Mouse (Mus musculus) ES-E14 (cell line): ENCODE measurements around the gene Gnb1. TPM values are rescaled to one million over a fixed set of nuclear protein-coding genes. Genes with fewer than 3 reads are reported as not detected.
A peak's percentile ranks its signal among the peaks of the same experiment; 100 is the strongest.

ENCODE experiments used
- DNase-seq: peaks from one replicate; pipeline ENCODE4 v3.0.0-alpha.2; 2013; ENCODE audit warnings: low read depth, low spot score
- H3K27ac ChIP-seq: 2 replicates; pipeline ENCODE4 v1.5.1; 2012; ENCODE audit warnings: low read depth, mild to moderate bottlenecking, low read length, moderate library complexity, mixed read lengths; ENCODE audit not compliant: poor library complexity, insufficient read depth, severe bottlenecking
- H3K36me3 ChIP-seq: 2 replicates; pipeline ENCODE4 v1.6.1; 2012; ENCODE audit warnings: mild to moderate bottlenecking, low read length, moderate library complexity, mixed read lengths; ENCODE audit not compliant: control insufficient read depth, poor library complexity, insufficient read depth, severe bottlenecking
- H3K4me1 ChIP-seq, 2 experiments: fragments of 150-350 bp in 1 of 2; sonication (generic) in 1 of 2; 2 replicates each; pipeline ENCODE4 v1.6.1; 2012; ENCODE audit warnings: low read length in 2 of 2, mild to moderate bottlenecking in 1 of 2, mixed read lengths in 1 of 2; ENCODE audit not compliant: control insufficient read depth in 2 of 2, insufficient read depth in 2 of 2, poor library complexity in 1 of 2
- H3K4me3 ChIP-seq, 2 experiments: fragments of 150-350 bp in 1 of 2; sonication (generic) in 1 of 2; 2 replicates each; pipeline ENCODE4 v1.5.1; 2012; ENCODE audit warnings: low read length in 2 of 2, low read depth in 1 of 2, mild to moderate bottlenecking in 1 of 2, mixed read lengths in 1 of 2; ENCODE audit not compliant: insufficient read depth in 1 of 2, poor library complexity in 1 of 2, severe bottlenecking in 1 of 2
- H3K9ac ChIP-seq: 2 replicates; pipeline ENCODE4 v1.6.1; 2012; ENCODE audit warnings: low read depth, mild to moderate bottlenecking, low read length, mixed read lengths; ENCODE audit not compliant: poor library complexity, insufficient read depth, severe bottlenecking
- H3K9me3 ChIP-seq: fragments of 150-350 bp; sonication (generic); 2 replicates; pipeline ENCODE4 v1.6.1; 2012; ENCODE audit warnings: low read depth, mild to moderate bottlenecking, low read length; ENCODE audit not compliant: control insufficient read depth, insufficient read depth
- CHD2 ChIP-seq: IDR thresholded peaks from 2 replicates; pipeline ENCODE4 v1.6.1; 2014; ENCODE audit warnings: mild to moderate bottlenecking, low read depth, low read length, inconsistent platforms
- HCFC1 ChIP-seq: IDR thresholded peaks from 2 replicates; pipeline ENCODE4 v1.6.1; 2012; ENCODE audit warnings: low read length, inconsistent platforms, borderline replicate concordance; ENCODE audit not compliant: insufficient read depth
- MAFK ChIP-seq: IDR thresholded peaks from 2 replicates; pipeline ENCODE4 v1.6.1; 2014; ENCODE audit warnings: mild to moderate bottlenecking, low read depth, low read length, inconsistent platforms; ENCODE audit not compliant: insufficient read depth
- ZC3H11A ChIP-seq: IDR thresholded peaks from 2 replicates; pipeline ENCODE4 v1.6.1; 2012; ENCODE audit warnings: low read depth, mild to moderate bottlenecking, inconsistent platforms, low read length, borderline replicate concordance
- ZNF384 ChIP-seq: IDR thresholded peaks from 2 replicates; pipeline ENCODE4 v1.6.1; 2012; ENCODE audit warnings: low read depth, low read length, inconsistent platforms
- in situ Hi-C, 2 experiments: fragments of 600-800 bp; cut with MboI; formaldehyde crosslinking; loops; one replicate each; pipeline ENCODE4 v1.15.1; 2025; ENCODE audit warnings: low sequenced_read_pairs in 2 of 2, inconsistent platforms in 1 of 2; ENCODE audit not compliant: unreplicated experiment in 2 of 2
- total RNA-seq: library from RNA; depleted of rRNA; stranded (reverse); fragments of 300-350 nt; gene quantifications from 2 replicates; pipeline ENCODE4 v1.2.3, GENCODE M21; 2012

Gnb1 gene
- total RNA-seq, 1 experiment, result 156 TPM

- H3K27ac ChIP-seq, result no peak overlapping the region
- in situ Hi-C loops, result no loop called here
- TF ChIP-seq ZC3H11A (peak; percentile 74; the same call in 1 of the 2 replicates), ZNF384 (no peak), CHD2 (no peak), MAFK (no peak), HCFC1 (no peak)
- no peaks in the 10 kb centered on the region for H3K9me3 ChIP-seq
- H3K36me3 ChIP-seq, result no peaks in the 10 kb centered on the region
- peaks cover 4 to 15% of the 10 kb centered on the region in 2 experiments; a peak in 2 of 4 replicates for H3K4me1 ChIP-seq
- H3K4me3 ChIP-seq, result peak overlapping the region; percentile 7 to 23; a peak in 1 of 4 replicates
- peak; percentile 79 for DNase-seq
- H3K9ac ChIP-seq, result 0 out of 2 replicates have a peak overlapping the region, but pooled peaks have one; percentile 36
These were observed 9.6 kb upstream of the Gnb1 start for GRCm38 (mm10) chr4:155481381-155482124.

GRCm38 (mm10) chr4:155482125-155482480 lies 9.1 kb upstream of the Gnb1 start:
- Histone ChIP-seq H3K4me3 (peak overlapping the region in 1 of 2 experiments; percentile 16; a peak in 1 of 4 replicates), H3K4me1 (peaks cover 4 to 15% of the 10 kb centered on the region in 2 experiments; a peak in 2 of 4 replicates), H3K9ac (no peak overlapping the region; the same call in 1 of the 2 replicates), H3K36me3 (no peaks in the 10 kb centered on the region), H3K27ac (no peak overlapping the region), H3K9me3 (no peaks in the 10 kb centered on the region)
- in situ Hi-C loops, result no loop called here
- no peak for TF ChIP-seq CHD2
- TF ChIP-seq HCFC1, result no peak
- no peak for TF ChIP-seq ZC3H11A
- TF ChIP-seq MAFK, result no peak
- no peak for TF ChIP-seq ZNF384
- DNase-seq, result no peak

GRCm38 (mm10) chr4:155482733-155483540 lies 8.2 kb upstream of the Gnb1 start:
- no peaks in the 10 kb centered on the region for H3K36me3 ChIP-seq
- H3K4me1 ChIP-seq, result peaks cover 4 to 18% of the 10 kb centered on the region in 2 experiments; a peak in 2 of 4 replicates
- in situ Hi-C loops, result no loop called here
- DNase-seq, result no peak
- no peak overlapping the region for H3K4me3 ChIP-seq
- H3K27ac ChIP-seq, result peak overlapping the region; percentile 57
- H3K9ac ChIP-seq, result no peak overlapping the region
- TF ChIP-seq MAFK, result no peak
- TF ChIP-seq HCFC1, result no peak
- TF ChIP-seq ZNF384, result no peak
- no peak for TF ChIP-seq ZC3H11A
- TF ChIP-seq CHD2, result no peak
- H3K9me3 ChIP-seq, result no peaks in the 10 kb centered on the region

- peaks cover 4 to 31% of the 10 kb centered on the region in 2 experiments; a peak in 2 of 4 replicates for H3K4me1 ChIP-seq
- H3K9ac ChIP-seq, result no peak overlapping the region
- H3K27ac ChIP-seq, result no peak overlapping the region
- no peaks in the 10 kb centered on the region for H3K36me3 ChIP-seq
- no peaks in the 10 kb centered on the region for H3K9me3 ChIP-seq
- DNase-seq, result no peak
- in situ Hi-C loops, result no loop called here
- no peak for TF ChIP-seq ZNF384
- TF ChIP-seq MAFK, result no peak
- TF ChIP-seq HCFC1, result no peak
- no peak for TF ChIP-seq ZC3H11A
- TF ChIP-seq CHD2, result no peak
- no peak overlapping the region for H3K4me3 ChIP-seq
These were observed 5.6 kb upstream of the Gnb1 start for GRCm38 (mm10) chr4:155485521-155485920.
